Mouse (Mus musculus): Measurements from ENCODE around the gene Cnpy2.

Cnpy2 gene

DNA sequence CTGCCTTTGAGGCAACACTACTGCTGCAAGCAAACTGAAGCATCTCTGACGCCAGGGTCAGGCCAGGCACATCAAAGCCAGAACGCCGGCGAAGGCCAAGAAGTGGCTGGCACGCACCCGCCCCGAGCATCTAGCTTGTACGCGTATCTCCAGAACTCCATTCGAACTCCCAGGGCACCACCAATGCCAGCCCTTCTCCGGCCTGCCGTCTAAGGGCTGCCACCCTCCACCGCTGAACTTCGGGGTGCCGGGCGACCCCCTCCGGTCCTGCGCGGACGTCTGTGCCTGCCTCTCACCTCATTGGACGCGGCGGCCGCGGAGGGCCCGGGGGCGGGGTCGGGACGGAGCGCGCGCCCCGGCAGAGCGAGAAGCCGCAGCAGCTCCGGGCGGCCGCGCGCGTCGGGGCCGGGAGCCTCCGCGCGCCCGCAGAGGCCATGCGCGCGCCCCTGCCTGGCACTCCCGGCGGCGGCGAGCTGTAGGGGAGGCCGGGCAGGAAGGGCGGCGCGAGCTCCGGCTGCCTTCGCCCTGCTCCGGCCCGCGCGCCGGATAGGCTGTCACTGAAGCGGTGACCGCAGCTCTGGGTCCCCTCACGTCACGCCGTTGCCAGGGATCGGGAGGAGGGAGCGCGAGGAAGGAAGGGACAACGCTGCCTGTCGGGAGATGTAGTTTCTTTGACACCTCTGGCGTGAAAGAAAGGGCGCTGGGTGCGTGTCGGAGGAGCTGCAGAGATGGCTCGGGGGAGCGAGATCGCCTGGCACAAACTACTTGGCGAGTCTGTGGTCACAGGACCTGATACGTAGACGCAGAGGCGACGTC lies 46.4 kb downstream of the Cnpy2 start, which contains the start of gene Coq10a:
Gene Coq10a (minus strand): TSS at position 596 of the 816 bp plus-strand sequence.
- peak; percentile 65 for DNase-seq (ENCODE audit: low read depth)

DNA sequence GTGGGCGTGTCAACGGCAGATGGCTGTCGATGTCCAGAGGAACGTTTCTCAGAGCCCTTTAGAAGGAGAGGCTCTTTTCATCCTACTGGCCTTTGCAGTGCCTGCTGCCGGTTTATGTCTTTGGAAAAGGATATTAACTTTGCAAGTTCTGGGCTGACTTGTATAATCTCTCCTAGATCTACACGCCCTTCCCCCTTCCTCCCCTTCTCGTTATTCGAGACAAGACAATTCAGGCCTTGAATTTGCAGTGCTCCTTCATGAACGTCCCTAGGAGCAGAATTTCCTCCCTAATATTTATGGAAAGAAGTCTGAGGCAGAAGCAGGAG lies 46.9 kb downstream of the Cnpy2 start:
- no peak for DNase-seq (ENCODE audit: low read depth)

- no peak for DNase-seq (ENCODE audit: low read depth)
These were observed 47.3 kb downstream of the Cnpy2 start for GRCm38 (mm10) chr10:128369599-128369998.

DNA sequence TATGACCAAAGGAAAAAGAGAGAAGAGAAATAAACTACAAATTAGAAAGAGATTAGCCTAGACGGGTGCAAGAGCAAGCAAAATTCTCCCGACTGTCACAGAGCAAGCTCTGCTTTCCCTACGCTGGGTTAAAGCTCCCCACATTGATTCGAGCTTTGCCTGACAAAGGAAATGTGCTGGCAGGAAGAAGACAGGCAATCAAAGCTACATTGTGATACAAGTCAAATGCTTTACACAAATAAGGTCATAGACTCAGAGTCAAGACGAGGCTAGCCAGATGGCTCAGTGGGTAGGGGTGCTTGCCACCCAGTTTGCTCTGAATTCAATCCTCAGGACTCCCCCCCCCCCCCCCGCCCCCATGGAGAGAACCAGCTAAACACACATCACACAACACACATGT lies 47.8 kb downstream of the Cnpy2 start:
- no peak for DNase-seq (ENCODE audit: low read depth)

DNA sequence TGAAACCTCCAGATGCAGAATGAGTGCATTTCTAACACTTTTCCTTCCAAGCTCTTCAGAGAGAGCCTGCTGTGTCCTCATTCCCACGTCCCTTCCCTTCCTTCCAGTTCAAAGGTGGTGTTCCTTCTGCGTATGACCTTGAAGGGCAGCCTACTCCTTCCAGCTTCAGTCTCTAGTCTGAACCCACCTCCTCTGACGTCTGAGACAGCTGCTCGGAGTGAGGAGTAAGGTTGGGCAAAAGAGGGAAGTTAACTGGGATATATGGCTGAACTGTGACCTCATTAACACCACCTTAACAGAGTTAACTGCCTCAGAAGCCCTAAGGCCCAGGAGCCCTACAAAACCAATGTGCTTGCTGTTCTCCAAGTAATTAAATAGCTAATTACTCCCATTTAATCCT lies 48.3 kb downstream of the Cnpy2 start:
- no peak for DNase-seq (ENCODE audit: low read depth)

DNA sequence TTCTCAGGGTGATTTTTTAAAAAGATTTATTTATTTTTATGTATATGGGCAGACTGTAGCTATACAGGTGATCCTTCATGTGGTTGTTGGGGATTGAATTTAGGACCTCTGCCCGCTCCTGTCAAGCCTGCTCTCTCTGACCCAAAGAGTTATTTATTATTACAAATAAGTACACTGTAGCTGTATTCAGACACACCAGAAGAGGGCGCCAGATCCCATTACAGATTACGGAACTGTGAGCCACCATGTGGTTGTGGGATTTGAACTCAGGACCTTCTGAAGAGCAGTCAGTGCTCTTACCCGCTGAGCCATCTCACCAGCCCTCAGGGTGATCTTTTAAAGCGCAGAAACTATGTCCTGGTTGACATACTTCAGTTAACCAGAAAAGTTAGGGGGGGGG lies 49.9 kb downstream of the Cnpy2 start:
- no peak for DNase-seq (ENCODE audit: low read depth)

DNA sequence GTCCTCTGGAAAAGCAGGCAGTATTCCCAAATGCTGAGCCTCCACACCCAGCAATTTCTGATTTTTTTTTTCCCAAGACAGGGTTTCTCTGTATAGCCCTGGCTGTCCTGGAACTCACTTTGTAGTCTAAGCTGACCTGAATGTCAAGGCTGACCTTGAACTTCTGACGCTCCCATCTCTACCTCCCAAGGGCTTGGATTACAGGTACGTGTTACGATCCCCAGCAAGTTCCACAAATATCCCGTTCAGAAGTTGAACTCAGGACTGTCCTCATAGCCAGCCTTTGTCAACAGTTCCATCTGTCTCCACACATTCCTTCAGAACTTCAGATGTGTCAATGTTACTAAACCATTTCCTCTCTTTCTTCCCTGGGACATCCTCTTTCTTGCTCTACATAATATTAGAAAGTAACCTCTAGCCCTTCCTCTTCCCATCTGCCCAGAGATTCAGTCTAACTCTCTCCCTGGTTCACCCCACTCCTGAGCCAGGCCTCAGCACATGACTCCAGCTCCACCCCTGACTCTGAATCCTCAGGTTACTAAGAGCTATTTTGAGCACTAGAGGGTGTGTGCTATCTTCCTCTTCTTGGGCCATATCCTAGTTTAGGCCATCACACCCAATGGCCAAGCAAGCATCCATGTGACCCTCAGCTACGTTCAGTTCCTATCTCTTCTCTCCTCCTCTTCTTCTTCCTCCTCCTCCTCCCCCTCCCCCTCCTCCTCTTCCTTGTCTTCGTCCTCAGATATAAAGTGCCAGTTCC lies 50.9 kb downstream of the Cnpy2 start:
- DNase-seq (ENCODE audit: low read depth): no peak

GRCm38 (mm10) chr10:128374393-128374792 lies 52.1 kb downstream of the Cnpy2 start:
- no peak for DNase-seq (ENCODE audit: low read depth)

DNA sequence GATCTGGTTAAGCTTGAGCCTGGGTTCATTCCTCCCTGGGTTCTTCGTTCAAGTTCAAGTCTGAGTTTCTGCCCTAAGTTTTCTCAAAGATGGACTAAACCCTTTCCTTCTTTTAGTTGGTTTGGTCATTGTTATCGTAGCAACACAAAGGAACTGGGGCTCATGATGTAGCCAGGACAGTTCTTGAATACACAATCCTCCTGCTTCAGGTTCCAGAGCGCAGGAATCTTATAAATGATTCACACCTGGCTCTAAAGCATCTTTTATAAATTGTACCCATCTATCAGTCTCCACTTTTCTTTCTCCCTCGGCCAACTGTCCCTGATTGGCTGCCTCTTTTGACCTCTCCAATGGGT lies 53.8 kb downstream of the Cnpy2 start:
- DNase-seq (ENCODE audit: low read depth): no peak

GRCm38 (mm10) chr10:128376455-128377211 lies 54.4 kb downstream of the Cnpy2 start, which contains the start of gene Ankrd52:
Ankrd52 (plus strand) TSS chr10:128377115.
- peak; percentile 29 for DNase-seq (ENCODE audit: low read depth)
